Mouse (Mus musculus): ENCODE results near the gene Arhgef7. TPM values are rescaled to one million over a fixed set of nuclear protein-coding genes. Genes with fewer than 3 reads are reported as not detected.

The Arhgef7 gene
- 45.7 and 48.1 TPM in 2 replicates for polyA plus RNA-seq (2014; fragmentation: Nextera tagmentation; extraction: Ambion mirVana)

- peak; percentile 86 for ATAC-seq (ENCODE audit: low read depth)
- H3K4me3 ChIP-seq (ENCODE audit: low read depth, low read length), result peak within 1 kb of the TSS; percentile 71
- H3K9me3 ChIP-seq (ENCODE audit: control insufficient read depth, low read length), result no peaks in the 10 kb centered on the region
- 1% methylated on average over 23 of the region's 127 CpGs for WGBS
- DNase-seq (ENCODE audit: low spot score), result peak; percentile 86
- H3K9ac ChIP-seq (ENCODE audit: low read depth, low read length), result peak within 1 kb of the TSS; percentile 79
- no peaks in the 10 kb centered on the region for H3K36me3 ChIP-seq (ENCODE audit: control insufficient read depth, insufficient read depth, low read length)
- peak within 1 kb of the TSS; percentile 84 for H3K27ac ChIP-seq (replicated peaks; ENCODE audit: low read depth, low read length)
- peak within 1 kb of the TSS; percentile 87 for H3K4me2 ChIP-seq (ENCODE audit: low read depth, low read length)
- peaks cover 20% of the 10 kb centered on the region for H3K4me1 ChIP-seq (ENCODE audit: control insufficient read depth, insufficient read depth, low read length)
- H3K27me3 ChIP-seq (replicated peaks; ENCODE audit: control insufficient read depth, insufficient read depth, low read length), result peaks cover 30% of the 10 kb centered on the region
These were observed at the start of gene Arhgef7 for GRCm38 (mm10) chr8:11727651-11728481. Arhgef7 (plus strand) TSS chr8:11727721.

GRCm38 (mm10) chr8:11684558-11684957 lies 43.0 kb upstream of the Arhgef7 start:
- Histone ChIP-seq H3K4me2 (ENCODE audit: low read depth, low read length) (no peak overlapping the region), H3K36me3 (ENCODE audit: control insufficient read depth, insufficient read depth, low read length) (no peaks in the 10 kb centered on the region), H3K27me3 (replicated peaks; ENCODE audit: control insufficient read depth, insufficient read depth, low read length) (no peaks in the 10 kb centered on the region), H3K9me3 (ENCODE audit: control insufficient read depth, low read length) (peaks cover 5% of the 10 kb centered on the region; the same call in 1 of the 2 replicates), H3K4me1 (ENCODE audit: control insufficient read depth, insufficient read depth, low read length) (no peaks in the 10 kb centered on the region), H3K9ac (ENCODE audit: low read depth, low read length) (no peak overlapping the region), H3K4me3 (ENCODE audit: low read depth, low read length) (no peak overlapping the region), H3K27ac (replicated peaks; ENCODE audit: low read depth, low read length) (no peak overlapping the region)
- 76% methylated on average over 7 of the region's 7 CpGs for WGBS
- ATAC-seq (ENCODE audit: low read depth) (no peak), DNase-seq (ENCODE audit: low spot score) (no peak)

GRCm38 (mm10) chr8:11687251-11687650 lies 40.3 kb upstream of the Arhgef7 start:
- no peak overlapping the region for H3K9ac ChIP-seq (ENCODE audit: low read depth, low read length)
- peaks cover 5% of the 10 kb centered on the region; the same call in 1 of the 2 replicates for H3K9me3 ChIP-seq (ENCODE audit: control insufficient read depth, low read length)
- no peaks in the 10 kb centered on the region for H3K4me1 ChIP-seq (ENCODE audit: control insufficient read depth, insufficient read depth, low read length)
- H3K27ac ChIP-seq (replicated peaks; ENCODE audit: low read depth, low read length), result no peak overlapping the region
- no peak overlapping the region for H3K4me2 ChIP-seq (ENCODE audit: low read depth, low read length)
- no peak for DNase-seq (ENCODE audit: low spot score)
- no peak for ATAC-seq (ENCODE audit: low read depth)
- 86% methylated on average over 5 of the region's 5 CpGs for WGBS
- H3K4me3 ChIP-seq (ENCODE audit: low read depth, low read length), result no peak overlapping the region
- no peaks in the 10 kb centered on the region for H3K27me3 ChIP-seq (replicated peaks; ENCODE audit: control insufficient read depth, insufficient read depth, low read length)
- no peaks in the 10 kb centered on the region for H3K36me3 ChIP-seq (ENCODE audit: control insufficient read depth, insufficient read depth, low read length)

GRCm38 (mm10) chr8:11689945-11690344 lies 37.6 kb upstream of the Arhgef7 start:
- no peak overlapping the region for H3K27ac ChIP-seq (replicated peaks; ENCODE audit: low read depth, low read length)
- no peak overlapping the region for H3K9ac ChIP-seq (ENCODE audit: low read depth, low read length)
- H3K4me3 ChIP-seq (ENCODE audit: low read depth, low read length), result no peak overlapping the region
- no peak for ATAC-seq (ENCODE audit: low read depth)
- H3K4me2 ChIP-seq (ENCODE audit: low read depth, low read length), result no peak overlapping the region
- peak; percentile 55 for DNase-seq (ENCODE audit: low spot score)
- peaks cover 5% of the 10 kb centered on the region; the same call in 1 of the 2 replicates for H3K9me3 ChIP-seq (ENCODE audit: control insufficient read depth, low read length)
- H3K36me3 ChIP-seq (ENCODE audit: control insufficient read depth, insufficient read depth, low read length), result no peaks in the 10 kb centered on the region
- H3K27me3 ChIP-seq (replicated peaks; ENCODE audit: control insufficient read depth, insufficient read depth, low read length), result no peaks in the 10 kb centered on the region
- 60% methylated on average over 7 of the region's 7 CpGs for WGBS
- no peaks in the 10 kb centered on the region for H3K4me1 ChIP-seq (ENCODE audit: control insufficient read depth, insufficient read depth, low read length)

- Histone ChIP-seq H3K27me3 (replicated peaks; ENCODE audit: control insufficient read depth, insufficient read depth, low read length) (no peaks in the 10 kb centered on the region), H3K9me3 (ENCODE audit: control insufficient read depth, low read length) (no peaks in the 10 kb centered on the region), H3K4me1 (ENCODE audit: control insufficient read depth, insufficient read depth, low read length) (no peaks in the 10 kb centered on the region), H3K4me2 (ENCODE audit: low read depth, low read length) (no peak overlapping the region), H3K4me3 (ENCODE audit: low read depth, low read length) (no peak overlapping the region), H3K9ac (ENCODE audit: low read depth, low read length) (no peak overlapping the region), H3K27ac (replicated peaks; ENCODE audit: low read depth, low read length) (no peak overlapping the region), H3K36me3 (ENCODE audit: control insufficient read depth, insufficient read depth, low read length) (no peaks in the 10 kb centered on the region)
- WGBS, result 87% methylated on average over 6 of the region's 6 CpGs
- no peak for DNase-seq (ENCODE audit: low spot score)
- no peak for ATAC-seq (ENCODE audit: low read depth)
These were observed 36.2 kb upstream of the Arhgef7 start for GRCm38 (mm10) chr8:11691284-11691683.

GRCm38 (mm10) chr8:11691761-11692160 lies 35.8 kb upstream of the Arhgef7 start:
- 82% methylated on average over 6 of the region's 6 CpGs for WGBS
- peak; percentile 26 for DNase-seq (ENCODE audit: low spot score)
- Histone ChIP-seq H3K4me2 (ENCODE audit: low read depth, low read length) (no peak overlapping the region), H3K27me3 (replicated peaks; ENCODE audit: control insufficient read depth, insufficient read depth, low read length) (no peaks in the 10 kb centered on the region), H3K4me3 (ENCODE audit: low read depth, low read length) (no peak overlapping the region), H3K4me1 (ENCODE audit: control insufficient read depth, insufficient read depth, low read length) (no peaks in the 10 kb centered on the region), H3K9ac (ENCODE audit: low read depth, low read length) (no peak overlapping the region), H3K27ac (replicated peaks; ENCODE audit: low read depth, low read length) (no peak overlapping the region), H3K9me3 (ENCODE audit: control insufficient read depth, low read length) (no peaks in the 10 kb centered on the region), H3K36me3 (ENCODE audit: control insufficient read depth, insufficient read depth, low read length) (no peaks in the 10 kb centered on the region)
- ATAC-seq (ENCODE audit: low read depth), result no peak

GRCm38 (mm10) chr8:11692455-11692854 lies 35.1 kb upstream of the Arhgef7 start:
- DNase-seq (ENCODE audit: low spot score) (no peak), ATAC-seq (ENCODE audit: low read depth) (no peak)

GRCm38 (mm10) chr8:11693972-11694371 lies 33.5 kb upstream of the Arhgef7 start:
- Histone ChIP-seq H3K9ac (ENCODE audit: low read depth, low read length) (no peak overlapping the region), H3K4me1 (ENCODE audit: control insufficient read depth, insufficient read depth, low read length) (no peaks in the 10 kb centered on the region), H3K27ac (replicated peaks; ENCODE audit: low read depth, low read length) (no peak overlapping the region), H3K4me2 (ENCODE audit: low read depth, low read length) (no peak overlapping the region), H3K27me3 (replicated peaks; ENCODE audit: control insufficient read depth, insufficient read depth, low read length) (no peaks in the 10 kb centered on the region), H3K9me3 (ENCODE audit: control insufficient read depth, low read length) (no peaks in the 10 kb centered on the region), H3K36me3 (ENCODE audit: control insufficient read depth, insufficient read depth, low read length) (no peaks in the 10 kb centered on the region), H3K4me3 (ENCODE audit: low read depth, low read length) (no peak overlapping the region)
- WGBS, result 74% methylated on average over 5 of the region's 5 CpGs
- DNase-seq (ENCODE audit: low spot score) (no peak), ATAC-seq (ENCODE audit: low read depth) (no peak)

More at GRCm38 (mm10) chr8:11692455-11692854, 35.1 kb upstream of the Arhgef7 start:
- H3K9ac ChIP-seq (ENCODE audit: low read depth, low read length), result no peak overlapping the region
- no peaks in the 10 kb centered on the region for H3K4me1 ChIP-seq (ENCODE audit: control insufficient read depth, insufficient read depth, low read length)
- 80% methylated on average over 1 of the region's 1 CpGs for WGBS
- no peaks in the 10 kb centered on the region for H3K27me3 ChIP-seq (replicated peaks; ENCODE audit: control insufficient read depth, insufficient read depth, low read length)
- no peak overlapping the region for H3K27ac ChIP-seq (replicated peaks; ENCODE audit: low read depth, low read length)
- H3K9me3 ChIP-seq (ENCODE audit: control insufficient read depth, low read length), result no peaks in the 10 kb centered on the region
- no peaks in the 10 kb centered on the region for H3K36me3 ChIP-seq (ENCODE audit: control insufficient read depth, insufficient read depth, low read length)
- H3K4me3 ChIP-seq (ENCODE audit: low read depth, low read length), result no peak overlapping the region
- H3K4me2 ChIP-seq (ENCODE audit: low read depth, low read length), result no peak overlapping the region

- Histone ChIP-seq H3K4me1 (ENCODE audit: control insufficient read depth, insufficient read depth, low read length) (no peaks in the 10 kb centered on the region), H3K9ac (ENCODE audit: low read depth, low read length) (no peak overlapping the region), H3K4me2 (ENCODE audit: low read depth, low read length) (no peak overlapping the region), H3K9me3 (ENCODE audit: control insufficient read depth, low read length) (no peaks in the 10 kb centered on the region), H3K27ac (replicated peaks; ENCODE audit: low read depth, low read length) (no peak overlapping the region), H3K27me3 (replicated peaks; ENCODE audit: control insufficient read depth, insufficient read depth, low read length) (no peaks in the 10 kb centered on the region), H3K36me3 (ENCODE audit: control insufficient read depth, insufficient read depth, low read length) (no peaks in the 10 kb centered on the region), H3K4me3 (ENCODE audit: low read depth, low read length) (no peak overlapping the region)
- ATAC-seq (ENCODE audit: low read depth) (no peak), DNase-seq (ENCODE audit: low spot score) (no peak)
- 89% methylated on average over 3 of the region's 3 CpGs for WGBS
These were observed 31.3 kb upstream of the Arhgef7 start for GRCm38 (mm10) chr8:11696176-11696575.

Measured in embryonic facial prominence, embryonic 14.5 days (tissue).